Mouse (Mus musculus) lung, embryonic 15.5 days (tissue): ENCODE measurements around the gene Banp. TPM values are rescaled to one million over a fixed set of nuclear protein-coding genes. Genes with fewer than 3 reads are reported as not detected.

Source experiments
- ATAC-seq: fragments of 200-750 bp; cut with Nextera tagmentation; 2 replicates; pipeline ENCODE4 v1.8.0; 2017; ENCODE audit warnings: moderate number of reproducible peaks, borderline replicate concordance; ENCODE audit not compliant: low FRiP score, low TSS enrichment; ENCODE audit errors: extremely low read depth
- H3K27ac ChIP-seq: fragments of 300-500 bp; sonication (generic); 2 replicates; pipeline ENCODE4 v1.5.1; 2015; ENCODE audit warnings: moderate library complexity, mild to moderate bottlenecking, inconsistent platforms
- H3K27me3 ChIP-seq: fragments of 300-500 bp; sonication (generic); 2 replicates; pipeline ENCODE4 v1.6.1; 2015; ENCODE audit warnings: inconsistent platforms
- H3K36me3 ChIP-seq: fragments of 300-500 bp; sonication (generic); 2 replicates; pipeline ENCODE4 v1.6.1; 2015; ENCODE audit warnings: inconsistent platforms
- H3K4me1 ChIP-seq: fragments of 300-500 bp; sonication (generic); 2 replicates; pipeline ENCODE4 v1.6.1; 2015; ENCODE audit warnings: inconsistent platforms
- H3K4me2 ChIP-seq: fragments of 300-500 bp; sonication (generic); 2 replicates; pipeline ENCODE4 v1.6.1; 2015; ENCODE audit warnings: inconsistent platforms, mild to moderate bottlenecking, moderate library complexity
- H3K4me3 ChIP-seq: fragments of 300-500 bp; sonication (generic); 2 replicates; pipeline ENCODE4 v1.5.1; 2015; ENCODE audit warnings: mild to moderate bottlenecking, inconsistent platforms
- H3K9ac ChIP-seq: fragments of 300-500 bp; sonication (generic); 2 replicates; pipeline ENCODE4 v1.6.1; 2015; ENCODE audit warnings: inconsistent platforms
- H3K9me3 ChIP-seq: fragments of 300-500 bp; sonication (generic); 2 replicates; pipeline ENCODE4 v1.6.1; 2016; ENCODE audit warnings: inconsistent platforms
- WGBS: fragments of 180-500 bp; shearing (Covaris S2); methylation state at CpG from one replicate; pipeline ENCODE4 v1.1.7; 2015; 5-methylcytosine and 5-hydroxymethylcytosine counted together
- polyA plus RNA-seq: library from polyadenylated mRNA; unstranded; fragments of >200 nt; fragmentation: Nextera tagmentation; extraction: Ambion mirVana; gene quantifications from 2 replicates; pipeline ENCODE4 v1.2.1, GENCODE M21; 2015

The Banp gene
- polyA plus RNA-seq, 1 experiment from 2014 or later: 50.4 TPM

GRCm38 (mm10) chr8:122035543-122035942, 86.0 kb downstream of the Banp start:
- no peak for ATAC-seq
- no peaks in the 10 kb centered on the region for H3K36me3 ChIP-seq
- no peaks in the 10 kb centered on the region for H3K4me1 ChIP-seq

DNA sequence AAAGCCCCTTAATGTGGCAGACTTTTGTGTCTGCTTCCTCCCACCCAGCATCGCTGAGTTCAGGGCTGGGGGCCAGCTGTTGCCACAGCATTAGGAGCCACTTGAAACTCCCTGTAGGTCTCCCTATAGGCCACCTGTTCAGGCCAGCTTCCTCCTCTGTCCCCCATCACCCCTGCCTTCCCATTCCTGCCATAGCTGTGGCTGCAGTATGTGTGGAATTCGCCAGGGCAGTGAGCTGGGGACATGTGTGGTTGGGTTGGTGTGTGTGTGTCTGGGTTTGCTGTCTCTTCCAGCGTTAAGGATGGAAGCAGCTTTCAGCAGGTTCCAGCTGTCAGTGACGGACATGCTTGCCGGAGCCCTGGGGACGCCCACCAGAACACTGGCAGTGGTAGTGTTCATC, 86.8 kb downstream of the Banp start:
- no peak for ATAC-seq
- Histone ChIP-seq H3K9me3 (no peaks in the 10 kb centered on the region), H3K36me3 (no peaks in the 10 kb centered on the region), H3K4me1 (no peaks in the 10 kb centered on the region), H3K4me2 (no peak overlapping the region), H3K27ac (no peak overlapping the region), H3K27me3 (no peaks in the 10 kb centered on the region), H3K4me3 (no peak overlapping the region), H3K9ac (no peak overlapping the region)
- 65% methylated on average over 6 of the region's 6 CpGs for WGBS

More at GRCm38 (mm10) chr8:122035543-122035942, 86.0 kb downstream of the Banp start:
- H3K9ac ChIP-seq: no peak overlapping the region
- H3K4me3 ChIP-seq: no peak overlapping the region
- no peaks in the 10 kb centered on the region for H3K27me3 ChIP-seq
- H3K4me2 ChIP-seq: no peak overlapping the region
- no peak overlapping the region for H3K27ac ChIP-seq
- 67% methylated on average over 7 of the region's 7 CpGs for WGBS
- H3K9me3 ChIP-seq: no peaks in the 10 kb centered on the region

DNA sequence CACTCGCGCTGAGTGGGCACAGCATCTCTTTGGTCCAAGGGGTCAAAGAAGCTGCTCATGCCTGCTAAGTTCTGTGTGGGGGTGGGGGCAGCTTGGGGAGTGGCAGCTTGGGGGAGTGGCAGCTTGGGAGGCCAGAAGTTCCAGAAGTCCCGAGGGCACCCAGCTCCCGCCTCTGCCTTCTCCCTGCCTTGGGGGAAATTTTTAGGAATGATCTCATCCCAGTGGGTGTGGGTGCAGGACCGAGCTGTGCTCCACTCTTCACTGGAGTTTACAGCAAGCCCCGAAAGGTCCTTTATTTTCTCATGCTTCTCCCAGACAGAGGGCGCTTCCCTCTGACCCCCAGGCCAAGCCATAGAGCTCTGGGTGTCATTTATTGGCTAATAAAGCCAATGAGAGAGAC, 87.7 kb downstream of the Banp start:
- Histone ChIP-seq H3K9me3 (no peaks in the 10 kb centered on the region), H3K27ac (no peak overlapping the region), H3K4me3 (no peak overlapping the region), H3K4me2 (no peak overlapping the region), H3K9ac (no peak overlapping the region), H3K36me3 (no peaks in the 10 kb centered on the region), H3K27me3 (peaks cover 3% of the 10 kb centered on the region; the same call in 1 of the 2 replicates), H3K4me1 (peaks cover 3% of the 10 kb centered on the region; the same call in 1 of the 2 replicates)
- no peak for ATAC-seq
- WGBS: 77% methylated on average over 7 of the region's 7 CpGs

GRCm38 (mm10) chr8:122038076-122038475, 88.5 kb downstream of the Banp start:
- H3K4me3 ChIP-seq: no peak overlapping the region
- H3K9ac ChIP-seq: no peak overlapping the region
- WGBS: 84% methylated on average over 6 of the region's 6 CpGs
- H3K27me3 ChIP-seq: peaks cover 10% of the 10 kb centered on the region
- no peak for ATAC-seq
- peaks cover 10% of the 10 kb centered on the region for H3K4me1 ChIP-seq
- no peaks in the 10 kb centered on the region for H3K36me3 ChIP-seq
- no peak overlapping the region for H3K27ac ChIP-seq
- no peak overlapping the region for H3K4me2 ChIP-seq
- H3K9me3 ChIP-seq: no peaks in the 10 kb centered on the region

GRCm38 (mm10) chr8:122039452-122039851, 89.9 kb downstream of the Banp start:
- Histone ChIP-seq H3K4me3 (no peak overlapping the region), H3K4me1 (peaks cover 15% of the 10 kb centered on the region), H3K4me2 (no peak overlapping the region), H3K27ac (no peak overlapping the region), H3K9me3 (no peaks in the 10 kb centered on the region), H3K9ac (no peak overlapping the region), H3K36me3 (no peaks in the 10 kb centered on the region), H3K27me3 (peaks cover 21% of the 10 kb centered on the region)
- no peak for ATAC-seq
- WGBS: 72% methylated on average over 4 of the region's 4 CpGs

DNA sequence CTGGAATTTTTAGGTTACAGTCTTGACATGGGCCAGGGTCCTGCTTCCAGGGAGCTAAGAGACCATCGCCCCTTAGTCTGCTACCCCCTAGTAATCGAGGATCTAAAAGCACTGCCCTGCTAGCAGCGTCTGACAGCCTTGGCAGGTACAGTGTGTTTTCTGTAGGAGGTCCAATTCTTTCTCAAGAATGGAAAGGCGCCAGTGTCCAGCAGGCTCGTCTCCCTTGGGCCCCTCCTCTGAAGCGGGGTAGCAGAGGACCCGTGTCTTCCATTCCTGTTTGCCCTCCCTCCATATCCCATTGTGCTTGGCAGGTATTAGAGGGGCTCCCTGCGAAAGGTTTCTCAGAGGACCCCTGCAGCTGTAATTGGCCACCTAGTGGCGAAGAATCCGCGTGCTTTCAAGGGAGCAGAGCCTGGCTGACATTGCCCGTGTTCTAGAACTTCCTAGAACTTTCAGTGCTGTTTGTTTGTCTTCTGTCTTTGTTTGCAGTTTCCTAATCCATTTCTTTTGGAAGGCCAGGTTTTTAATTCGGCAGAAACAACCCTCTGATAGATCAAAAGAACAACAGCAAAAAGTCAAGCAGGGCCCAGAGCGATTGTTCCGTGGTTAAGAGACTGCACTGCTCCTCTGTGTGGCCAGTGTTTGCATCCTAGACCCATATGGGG, 97.8 kb downstream of the Banp start:
- 59% methylated on average over 15 of the region's 15 CpGs for WGBS
- no peak for ATAC-seq
- peaks cover 11% of the 10 kb centered on the region for H3K4me1 ChIP-seq
- peaks cover 21% of the 10 kb centered on the region for H3K27me3 ChIP-seq
- no peaks in the 10 kb centered on the region for H3K36me3 ChIP-seq
- no peak overlapping the region for H3K4me3 ChIP-seq
- no peak overlapping the region for H3K27ac ChIP-seq
- no peak overlapping the region for H3K4me2 ChIP-seq
- no peak overlapping the region for H3K9ac ChIP-seq
- no peaks in the 10 kb centered on the region for H3K9me3 ChIP-seq

- Histone ChIP-seq H3K4me2 (no peak overlapping the region), H3K9me3 (no peaks in the 10 kb centered on the region), H3K9ac (no peak overlapping the region), H3K4me1 (no peaks in the 10 kb centered on the region), H3K27me3 (peaks cover 5% of the 10 kb centered on the region), H3K36me3 (no peaks in the 10 kb centered on the region), H3K4me3 (no peak overlapping the region), H3K27ac (no peak overlapping the region)
- ATAC-seq: no peak
- 91% methylated on average over 4 of the region's 4 CpGs for WGBS
These were observed 99.7 kb downstream of the Banp start for GRCm38 (mm10) chr8:122049266-122049665.

DNA sequence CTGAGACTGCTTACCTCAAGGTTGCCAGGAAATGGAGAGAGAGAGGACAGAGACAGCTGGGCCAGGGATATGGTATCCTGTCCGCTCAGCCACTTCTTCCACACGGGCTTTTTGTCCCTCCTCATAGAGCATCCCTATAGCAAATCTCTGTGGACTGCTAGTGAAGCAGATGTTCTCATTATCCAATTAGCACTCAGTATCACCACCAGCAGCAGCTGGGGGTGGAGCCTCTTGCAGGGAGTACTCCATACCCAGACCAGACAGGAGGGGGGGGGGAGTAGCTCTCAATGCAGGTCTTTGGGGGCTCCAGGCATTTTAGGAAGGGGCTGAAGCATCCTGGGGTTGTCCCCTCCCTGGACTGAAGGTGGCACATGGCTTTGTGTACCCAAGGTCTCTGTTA, 100.4 kb downstream of the Banp start:
- ATAC-seq: no peak

GRCm38 (mm10) chr8:122050620-122051019, 101.1 kb downstream of the Banp start:
- 75% methylated on average over 9 of the region's 9 CpGs for WGBS
- no peaks in the 10 kb centered on the region for H3K36me3 ChIP-seq
- ATAC-seq: no peak

More for the DNA sequence above, 100.4 kb downstream of the Banp start:
- Histone ChIP-seq H3K4me3 (no peak overlapping the region), H3K4me1 (no peaks in the 10 kb centered on the region), H3K27me3 (no peaks in the 10 kb centered on the region), H3K9ac (no peak overlapping the region), H3K27ac (no peak overlapping the region), H3K4me2 (no peak overlapping the region), H3K36me3 (no peaks in the 10 kb centered on the region), H3K9me3 (no peaks in the 10 kb centered on the region)
- WGBS: 80% methylated on average over 2 of the region's 2 CpGs

GRCm38 (mm10) chr8:122055321-122055720, 105.8 kb downstream of the Banp start:
- H3K4me2 ChIP-seq: no peak overlapping the region
- WGBS: 50% methylated on average over 10 of the region's 10 CpGs

More at GRCm38 (mm10) chr8:122050620-122051019, 101.1 kb downstream of the Banp start:
- Histone ChIP-seq H3K27me3 (no peaks in the 10 kb centered on the region), H3K4me2 (no peak overlapping the region), H3K9ac (no peak overlapping the region), H3K4me3 (no peak overlapping the region), H3K9me3 (no peaks in the 10 kb centered on the region), H3K27ac (no peak overlapping the region), H3K4me1 (no peaks in the 10 kb centered on the region)

DNA sequence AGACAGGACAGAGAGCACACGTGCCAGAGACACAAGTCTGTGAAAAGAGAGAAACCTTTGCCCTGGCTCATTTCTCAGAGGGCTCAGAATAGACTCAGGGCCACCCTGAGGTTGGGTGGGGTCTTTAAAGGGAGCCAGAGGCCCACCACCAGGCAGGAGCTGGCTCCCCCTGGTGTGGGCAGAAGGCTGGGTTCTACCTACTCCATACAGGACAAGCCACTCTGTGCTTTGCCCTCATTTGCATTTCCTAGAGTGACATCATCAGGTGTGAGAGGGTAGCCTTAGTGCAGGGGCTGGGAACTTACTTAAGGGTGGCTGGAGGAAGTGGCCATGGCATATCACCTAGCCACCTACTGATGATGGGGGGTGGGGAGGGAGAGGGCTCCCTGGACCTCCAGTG, 106.6 kb downstream of the Banp start:
- Histone ChIP-seq H3K4me2 (no peak overlapping the region), H3K4me1 (no peaks in the 10 kb centered on the region), H3K4me3 (no peak overlapping the region), H3K9me3 (no peaks in the 10 kb centered on the region), H3K27ac (no peak overlapping the region), H3K36me3 (no peaks in the 10 kb centered on the region), H3K27me3 (0 out of 2 replicates have a peak, but pooled peaks cover 4% of the 10 kb centered on the region), H3K9ac (no peak overlapping the region)
- 44% methylated on average over 1 of the region's 1 CpGs for WGBS
- ATAC-seq: no peak

More at GRCm38 (mm10) chr8:122055321-122055720, 105.8 kb downstream of the Banp start:
- Histone ChIP-seq H3K9me3 (no peaks in the 10 kb centered on the region), H3K4me1 (no peaks in the 10 kb centered on the region), H3K36me3 (no peaks in the 10 kb centered on the region), H3K27ac (no peak overlapping the region), H3K4me3 (no peak overlapping the region), H3K27me3 (0 out of 2 replicates have a peak, but pooled peaks cover 3% of the 10 kb centered on the region), H3K9ac (no peak overlapping the region)
- ATAC-seq: no peak

DNA sequence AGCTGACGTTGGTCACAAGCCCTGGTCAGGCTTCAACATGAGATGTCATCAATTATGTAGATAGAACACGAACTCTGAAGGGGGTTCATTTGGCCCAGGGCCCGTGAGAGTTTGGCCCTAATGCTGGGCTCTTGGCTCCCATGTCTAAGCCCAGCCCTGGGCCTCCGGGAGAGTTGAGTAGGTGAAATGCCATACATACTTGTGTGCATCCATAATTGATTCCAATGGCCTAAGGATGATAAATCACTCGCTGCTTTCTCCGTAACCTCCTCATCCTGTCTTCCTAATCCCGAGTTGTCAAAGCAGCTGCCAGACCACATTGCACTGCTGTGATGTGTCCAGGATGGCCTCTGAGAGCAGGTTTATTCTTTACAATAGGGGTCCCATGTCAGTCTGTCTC, 107.3 kb downstream of the Banp start:
- ATAC-seq: no peak
- WGBS: 34% methylated on average over 7 of the region's 7 CpGs

More for the DNA sequence above, 107.3 kb downstream of the Banp start:
- H3K4me3 ChIP-seq: no peak overlapping the region
- H3K36me3 ChIP-seq: no peaks in the 10 kb centered on the region
- H3K27me3 ChIP-seq: 0 out of 2 replicates have a peak, but pooled peaks cover 4% of the 10 kb centered on the region
- H3K9me3 ChIP-seq: no peaks in the 10 kb centered on the region
- H3K27ac ChIP-seq: no peak overlapping the region
- no peak overlapping the region for H3K9ac ChIP-seq
- no peak overlapping the region for H3K4me2 ChIP-seq
- H3K4me1 ChIP-seq: no peaks in the 10 kb centered on the region
